Mouse (Mus musculus) subcutaneous adipose tissue, adult 2 months (tissue): ENCODE measurements around the gene Zmym5. TPM values are rescaled to one million over a fixed set of nuclear protein-coding genes. Genes with fewer than 3 reads are reported as not detected.

Experiments used
- polyA plus RNA-seq: library from polyadenylated mRNA; depleted of rRNA; stranded (reverse); fragments of >200 nt; gene quantifications from 2 replicates; pipeline ENCODE4 v1.2.3, GENCODE M21; 2012; ENCODE audit warnings: low replicate concordance; rRNA removed

The Zmym5 gene
- polyA plus RNA-seq: 7.7 TPM in 2 replicates

DNA sequence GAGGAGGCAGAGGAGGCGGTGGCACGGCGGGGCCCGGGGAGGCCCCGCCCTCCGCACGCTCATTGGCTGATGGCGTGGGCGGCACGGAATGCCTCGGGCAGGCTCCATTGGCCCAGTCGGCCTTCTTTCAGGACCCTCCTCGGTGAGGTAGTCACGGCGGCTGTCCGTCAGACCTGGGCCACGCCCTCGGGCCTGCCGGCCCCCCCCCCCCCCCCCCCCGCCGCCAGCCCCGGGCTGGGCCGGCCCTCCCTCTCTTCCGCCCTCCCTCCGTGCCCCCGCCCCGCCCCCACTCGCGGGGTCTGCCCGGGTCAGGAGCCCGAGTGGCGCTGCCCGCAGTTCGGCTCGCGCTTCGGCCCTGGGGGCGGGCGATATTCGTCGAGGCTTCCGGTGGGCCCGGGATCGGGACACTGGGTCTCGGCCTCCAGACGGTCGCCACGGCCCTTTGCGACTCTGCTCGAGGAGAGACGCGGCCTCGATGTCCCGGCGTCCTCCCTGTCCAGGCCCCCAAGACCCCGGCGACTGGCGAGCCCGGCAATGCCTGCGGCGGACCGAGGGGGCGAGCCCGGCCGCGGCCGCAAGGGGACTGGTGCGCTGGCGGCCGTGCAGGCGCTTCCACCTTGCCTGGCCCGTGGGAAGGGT, at the start of gene Zmym5:
Gene Zmym5 (minus strand): TSS at position 16 of the 639 bp plus-strand sequence.

GRCm38 (mm10) chr14:56778200-56778932, 33.1 kb downstream of the Zmym5 start, which contains the start of gene Pspc1:
Gene Pspc1 (minus strand): TSS chr14:56778316.

Other genes starting within 250 kb of the Zmym5 start
- gene Cenpj, start 236.3 kb downstream of the Zmym5 start, polyA plus RNA-seq: 1.5 and 2.1 TPM in 2 replicates
- gene Parp4, start 236.1 kb downstream of the Zmym5 start, polyA plus RNA-seq: 8.8 and 11.8 TPM in 2 replicates
- 5.7 and 9.2 TPM in 2 replicates for gene Mphosph8, start 143.5 kb downstream of the Zmym5 start, polyA plus RNA-seq
- gene Pspc1, start 33.4 kb downstream of the Zmym5 start, polyA plus RNA-seq: 4.7 and 12.1 TPM in 2 replicates
- gene Zmym2, start 74.9 kb upstream of the Zmym5 start, polyA plus RNA-seq: 8.0 and 13.6 TPM in 2 replicates
- 0.82 TPM in 1 of 2 replicates, not detected in the other for gene Gja3, start 246.4 kb upstream of the Zmym5 start, polyA plus RNA-seq